Mouse (Mus musculus): ENCODE data around the gene Erbb3. TPM values are rescaled to one million over a fixed set of nuclear protein-coding genes. Genes with fewer than 3 reads are reported as not detected.
"Not testable (repeated sequence)": the region's sequence is repeated elsewhere in the genome, so short reads cannot be mapped to it uniquely, and the experiment has no call there.

The Erbb3 gene
- polyA plus RNA-seq (2017; shearing (Covaris generic)), result 1 to 10 TPM; 4.1 to 4.2 TPM

- peak; percentile 60 for ATAC-seq
Measured at GRCm38 (mm10) chr10:128589464-128590192, at the start of gene Erbb3. Gene Erbb3 (minus strand): TSS chr10:128589652.

DNA sequence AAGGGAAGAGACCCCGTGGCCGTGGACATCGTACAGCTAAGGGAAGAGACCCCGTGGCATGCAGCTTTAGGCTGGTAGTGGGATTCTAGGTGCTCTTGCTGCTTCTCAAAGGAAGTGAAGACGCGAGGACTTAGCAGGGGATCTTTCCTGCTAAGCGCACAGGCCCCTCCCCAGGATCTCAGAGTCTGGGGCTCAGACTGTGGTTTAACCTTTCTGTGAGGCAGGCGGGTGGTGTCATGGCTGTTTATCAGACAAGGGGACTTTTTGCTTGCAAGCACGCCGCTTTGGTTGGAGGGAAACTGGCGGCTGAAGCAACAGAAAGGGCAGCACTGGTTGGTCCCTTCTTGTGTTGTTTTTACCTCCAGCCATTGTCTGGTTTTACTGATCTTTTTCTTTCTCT, 47.6 kb upstream of the Erbb3 start:
- peak; percentile 91 for ATAC-seq

- ATAC-seq, result peak; percentile 20
Measured at GRCm38 (mm10) chr10:128636561-128636960, 47.1 kb upstream of the Erbb3 start.

DNA sequence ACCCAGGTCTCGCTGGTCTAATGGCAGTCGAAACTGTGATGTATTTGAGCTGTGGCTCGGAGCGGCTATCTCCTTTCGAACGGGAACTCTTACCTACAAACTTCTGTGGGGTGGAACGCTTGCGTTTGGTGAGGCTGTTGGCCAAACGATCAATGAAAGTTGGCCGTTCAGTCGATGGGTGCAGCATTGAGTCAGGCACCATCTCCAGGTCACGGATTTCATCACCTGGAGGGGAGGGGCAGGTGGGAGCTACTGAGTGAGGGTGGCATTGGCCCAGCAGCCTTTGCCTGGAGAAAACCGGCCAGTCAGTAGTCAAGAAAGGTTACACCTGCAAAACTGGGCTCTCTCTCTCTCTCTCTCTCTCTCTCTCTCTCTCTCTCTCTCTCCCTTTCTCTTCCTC, 46.2 kb upstream of the Erbb3 start:
- no peak for ATAC-seq

DNA sequence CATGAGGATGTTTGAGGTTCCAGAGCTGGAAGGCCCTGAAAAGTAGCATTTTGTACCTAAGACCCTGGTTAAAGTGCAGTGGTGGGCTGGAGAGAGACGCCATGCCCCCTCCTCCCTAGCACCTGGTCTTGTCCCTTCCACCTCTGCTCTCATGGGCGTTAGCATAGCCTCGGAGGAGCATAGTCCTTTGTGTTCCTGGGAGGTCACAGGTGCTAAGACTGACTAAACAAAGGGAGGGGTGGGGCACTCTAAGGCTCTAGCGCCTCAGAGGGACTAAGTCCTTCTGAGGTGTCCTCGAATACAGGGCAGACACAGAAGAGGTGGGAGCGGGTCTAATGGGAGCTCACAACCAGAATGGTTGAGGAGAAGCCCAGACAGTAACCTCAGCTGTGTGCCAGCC, 42.1 kb upstream of the Erbb3 start:
- ATAC-seq, result no peak

DNA sequence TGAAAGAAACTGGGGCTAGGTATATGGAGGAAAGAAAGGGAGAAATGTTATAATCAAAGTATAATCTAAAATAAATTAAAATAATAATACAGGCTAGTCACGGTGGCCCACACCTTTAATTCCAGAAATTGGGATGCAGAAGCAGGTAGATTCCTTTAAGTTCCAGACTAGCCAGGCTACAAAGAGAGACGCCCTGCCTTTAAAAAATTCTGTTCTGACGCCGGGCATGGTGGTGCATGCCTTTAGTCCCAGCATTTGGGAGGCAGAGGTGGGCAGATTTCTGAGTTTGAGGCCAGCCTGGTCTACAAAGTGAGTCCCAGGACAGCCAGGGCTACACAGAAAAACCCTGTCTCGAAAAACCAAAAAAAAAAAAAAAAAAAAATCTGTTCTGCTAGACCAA, 40.9 kb upstream of the Erbb3 start:
- not testable (repeated sequence) for ATAC-seq

DNA sequence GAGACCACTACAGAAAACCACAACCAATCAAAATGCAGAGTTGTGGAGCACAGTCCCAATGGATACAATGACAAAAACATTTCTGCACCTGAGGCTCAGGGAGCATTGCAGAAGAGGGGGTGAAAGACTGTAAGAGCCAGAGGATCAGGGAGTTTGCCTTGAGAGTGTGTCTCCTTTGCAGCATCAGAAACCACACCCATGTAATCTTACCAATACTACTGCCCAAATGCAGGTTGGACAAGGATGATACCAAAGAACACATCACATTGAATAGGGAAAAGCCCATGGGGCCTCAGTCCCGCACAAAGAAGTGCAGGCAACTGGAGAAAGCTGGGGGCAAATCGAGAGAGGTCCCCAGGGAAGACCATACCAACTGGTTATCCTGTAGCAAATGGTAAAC, 40.3 kb upstream of the Erbb3 start:
- ATAC-seq, result no peak

DNA sequence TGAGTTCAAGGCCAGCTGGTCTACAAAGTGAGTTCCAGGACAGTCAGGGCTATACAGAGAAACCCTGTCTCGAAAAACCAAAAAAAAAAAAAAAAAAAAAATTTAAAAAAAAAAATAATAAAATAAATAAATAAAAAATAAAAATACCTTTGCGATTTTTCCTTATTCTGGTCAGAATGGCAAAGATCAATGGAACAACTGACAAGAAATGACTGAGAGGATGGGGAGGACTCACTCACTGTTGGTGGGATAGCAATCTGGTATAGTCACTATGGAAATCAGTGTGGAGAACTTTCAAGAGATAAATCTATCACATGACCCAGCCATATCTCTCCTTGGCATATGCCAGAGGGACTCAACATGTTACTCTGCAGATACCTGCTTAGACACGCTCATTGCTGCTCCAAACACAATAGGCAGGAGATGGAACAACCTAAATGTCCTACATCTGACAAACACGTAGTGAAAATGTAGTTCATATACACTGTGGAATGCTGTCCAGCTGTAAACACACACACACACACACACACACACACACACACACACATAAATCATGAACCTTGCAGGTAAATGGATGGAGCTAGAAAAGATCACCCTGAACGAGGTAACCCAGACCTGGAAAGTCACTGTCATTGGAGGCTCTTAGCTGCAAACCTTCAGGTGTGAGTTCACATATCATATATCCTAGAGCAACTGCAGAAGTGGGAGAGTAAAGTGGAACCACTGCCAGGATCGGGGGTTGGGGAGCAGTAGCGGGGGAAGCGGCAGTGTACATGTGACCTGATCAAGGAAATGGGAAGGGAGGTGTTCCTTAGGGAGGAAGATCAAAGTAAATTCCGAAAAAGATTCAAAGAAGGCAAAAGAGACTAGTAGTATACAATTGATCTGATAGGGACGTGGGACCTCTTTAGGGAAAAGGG, 38.2 kb upstream of the Erbb3 start:
- no peak for ATAC-seq

DNA sequence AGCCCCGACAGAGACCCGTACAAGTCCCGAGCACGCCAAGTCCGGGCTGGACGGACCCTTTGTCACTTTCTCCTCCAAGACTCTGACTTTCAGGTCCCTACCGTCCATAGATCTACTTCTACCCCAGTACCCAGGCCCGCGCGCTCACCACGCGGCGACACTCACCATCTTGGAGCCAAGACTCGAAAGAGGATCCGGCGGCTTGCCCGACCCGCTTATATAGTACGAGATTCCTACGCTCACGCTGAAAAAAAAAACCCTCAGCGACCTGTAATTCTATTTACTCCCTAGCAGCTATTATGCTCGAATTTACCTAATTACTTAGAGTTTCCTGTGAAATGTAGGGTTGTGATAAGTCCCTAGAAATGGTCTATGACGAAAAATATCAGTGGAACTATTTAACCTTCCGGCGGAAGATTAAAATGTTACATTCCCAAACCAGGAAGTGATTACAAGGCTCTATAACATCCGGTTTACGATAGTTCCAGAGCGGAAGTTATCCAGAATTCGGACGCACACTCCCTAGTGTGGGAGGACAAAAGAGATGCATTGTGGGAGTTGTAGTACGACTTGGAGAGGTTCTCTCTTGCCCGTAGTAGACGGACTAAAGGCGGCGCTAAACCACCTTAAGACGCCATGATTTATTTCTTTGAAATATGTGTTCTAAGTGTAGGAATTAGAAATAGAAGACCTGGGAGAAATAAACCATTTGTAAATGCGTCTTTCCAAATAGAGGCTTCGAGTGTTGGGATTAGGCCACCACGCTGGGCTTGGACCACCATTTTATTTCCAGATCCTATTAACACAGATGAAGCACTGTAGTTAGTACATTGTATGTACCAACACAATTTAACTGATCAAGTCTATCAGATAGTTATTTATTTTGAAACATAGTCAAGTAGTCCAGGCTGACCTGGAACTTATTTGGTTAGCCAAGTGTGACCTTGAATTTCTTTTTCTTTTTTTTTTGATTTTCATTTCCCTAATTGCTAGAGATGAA, 37.2 kb upstream of the Erbb3 start, which contains the start of gene Rps26:
Rps26 (minus strand) TSS at position 437 of the 1,000 bp plus-strand sequence.
- peak; percentile 97 for ATAC-seq

DNA sequence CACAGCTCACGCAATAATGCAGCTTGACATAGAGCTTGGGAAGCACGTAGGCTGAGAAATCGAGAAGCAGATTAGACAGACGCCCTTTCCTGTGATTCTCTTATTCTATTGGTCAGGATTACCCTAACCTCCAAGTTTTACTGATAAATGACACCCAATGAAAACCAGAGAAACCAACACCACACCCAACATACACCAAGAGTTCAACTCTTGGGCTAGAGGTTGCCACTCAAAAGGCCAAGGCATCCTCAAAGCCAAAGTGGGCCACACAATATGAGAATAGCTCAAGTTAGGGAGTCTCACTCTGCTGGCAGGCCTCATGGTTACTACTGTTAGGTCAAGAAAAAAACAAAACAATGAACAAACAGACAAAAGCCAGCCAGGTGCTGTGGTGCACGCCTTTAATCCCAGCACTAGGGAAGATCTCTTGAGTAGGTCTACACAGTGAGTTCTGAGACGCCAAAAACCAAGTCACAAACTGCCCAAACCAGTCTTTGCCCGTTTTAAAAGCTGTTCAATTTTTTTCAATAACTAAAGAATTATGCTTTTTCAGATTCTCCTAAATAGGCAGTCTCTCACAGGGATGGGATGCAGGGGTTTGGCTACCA, 35.9 kb upstream of the Erbb3 start:
- no peak for ATAC-seq

- ATAC-seq, result not testable (repeated sequence)
Measured at GRCm38 (mm10) chr10:128623106-128623613, 33.7 kb upstream of the Erbb3 start.

DNA sequence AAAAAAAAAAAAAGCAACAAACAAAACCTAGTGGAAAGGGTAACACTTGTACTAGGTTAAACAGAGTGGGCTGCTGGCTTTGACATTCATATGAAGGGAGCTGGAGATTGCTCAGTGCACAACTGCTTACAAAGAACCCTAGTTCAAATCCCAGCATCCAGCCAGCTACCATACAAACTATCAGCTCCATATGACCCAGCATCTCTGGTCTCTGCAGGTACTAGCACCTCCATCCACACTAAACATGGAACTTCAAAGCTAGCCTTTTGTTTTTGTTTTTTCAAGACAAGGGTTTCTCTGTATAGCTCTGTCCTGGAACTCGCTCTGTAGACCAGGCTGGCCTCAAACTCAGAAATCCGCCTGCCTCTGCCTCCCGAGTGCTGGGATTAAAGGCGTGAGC, 33.2 kb upstream of the Erbb3 start:
- no peak for ATAC-seq

GRCm38 (mm10) chr10:128621986-128622520, 32.6 kb upstream of the Erbb3 start:
- ATAC-seq, result no peak

- no peak for ATAC-seq
Measured at GRCm38 (mm10) chr10:128620241-128620640, 30.8 kb upstream of the Erbb3 start.

DNA sequence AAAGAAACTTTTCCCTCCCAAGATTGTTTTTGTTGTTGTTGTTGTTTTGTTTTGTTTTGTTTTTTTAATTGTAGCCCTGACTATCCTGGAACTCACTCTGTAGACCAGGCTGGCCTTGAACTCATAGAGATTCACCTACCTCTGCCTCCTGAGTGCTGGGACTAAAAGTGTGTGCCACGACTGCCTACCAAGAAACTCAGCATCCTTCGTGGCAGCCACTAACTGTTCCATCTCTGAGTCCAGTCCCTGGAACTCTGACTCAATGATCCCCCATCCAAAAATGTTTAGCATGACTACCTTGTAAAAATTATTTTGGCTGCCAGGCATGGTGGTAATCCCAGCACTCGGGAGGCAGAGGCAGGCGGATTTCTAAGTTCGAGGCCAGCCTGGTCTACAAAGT, 29.7 kb upstream of the Erbb3 start:
- not testable (repeated sequence) for ATAC-seq

DNA sequence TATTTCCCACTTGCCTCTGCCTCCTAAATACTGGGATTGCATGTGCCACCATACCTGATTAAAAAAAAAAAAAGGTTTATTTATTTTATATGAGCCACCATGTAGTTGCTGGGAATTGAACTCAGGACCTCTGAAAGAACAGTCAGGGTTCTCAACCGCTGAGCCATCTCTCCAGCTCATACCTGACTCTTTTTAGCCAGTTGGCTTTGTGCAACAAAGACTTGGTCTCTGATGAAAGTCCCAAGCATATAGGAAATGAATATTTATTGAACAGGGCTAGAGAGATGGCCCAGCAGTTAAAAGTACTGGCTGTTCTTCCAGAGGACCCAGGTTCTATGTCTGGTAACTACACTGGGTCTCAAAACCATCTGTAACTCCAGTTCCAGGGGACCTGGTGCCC, 29.1 kb upstream of the Erbb3 start:
- no peak for ATAC-seq

DNA sequence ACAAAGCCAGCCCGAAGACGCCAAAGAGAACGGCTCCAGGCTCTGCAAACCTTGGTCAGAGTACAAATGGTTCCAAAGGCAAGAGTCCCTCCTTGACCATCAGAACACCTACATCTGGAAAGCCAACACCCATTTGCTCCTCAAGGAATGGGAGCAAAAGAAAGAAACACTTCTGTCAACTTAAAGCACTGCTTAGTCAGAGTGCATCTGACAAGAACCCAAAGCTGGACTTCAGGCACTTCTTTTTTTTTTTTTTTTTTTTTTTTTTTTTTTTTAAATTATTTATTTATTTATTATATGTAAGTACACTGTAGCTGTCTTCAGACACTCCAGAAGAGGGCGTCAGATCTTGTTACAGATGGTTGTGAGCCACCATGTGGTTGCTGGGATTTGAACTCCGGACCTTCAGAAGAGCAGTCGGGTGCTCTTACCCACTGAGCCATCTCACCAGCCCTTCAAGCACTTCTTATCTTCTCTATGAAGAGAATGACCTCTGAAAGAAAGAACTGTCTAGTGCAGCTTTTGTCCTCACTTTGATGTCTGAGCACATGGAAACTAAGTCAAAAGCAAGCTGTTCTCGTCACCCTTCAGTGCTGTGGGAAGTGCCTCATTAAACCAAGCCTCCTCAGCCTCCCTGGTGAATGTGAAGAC, 26.5 kb upstream of the Erbb3 start:
- not testable (repeated sequence) for ATAC-seq

DNA sequence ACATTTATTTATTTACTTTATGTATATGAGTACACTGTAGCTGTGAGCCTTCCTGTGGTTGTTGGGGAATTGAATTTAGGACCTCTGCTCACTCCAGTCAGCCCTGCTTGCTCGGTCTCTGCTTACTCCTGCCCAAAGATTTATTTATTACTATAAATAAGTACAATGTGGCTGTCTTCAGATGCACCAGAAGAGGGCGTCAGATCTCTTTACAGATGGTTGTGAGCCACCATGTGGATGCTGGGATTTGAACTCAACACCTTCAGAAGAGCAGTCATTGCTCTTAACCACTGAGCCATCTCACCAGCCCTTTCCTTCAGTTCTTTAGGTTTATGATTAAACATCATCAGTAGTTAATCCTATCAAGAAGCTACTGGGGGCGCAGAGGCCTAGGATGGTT, 25.5 kb upstream of the Erbb3 start:
- no peak for ATAC-seq

GRCm38 (mm10) chr10:128613820-128614219, 24.4 kb upstream of the Erbb3 start:
- ATAC-seq, result not testable (repeated sequence)

GRCm38 (mm10) chr10:128613154-128613440, 23.6 kb upstream of the Erbb3 start:
- ATAC-seq, result peak; percentile 70
